Mouse (Mus musculus) right cerebral cortex, postnatal 4 days (tissue): ENCODE results near the gene Arl6.

Source experiments
- DNase-seq: peaks from one replicate; pipeline ENCODE4 v3.0.0-alpha.2; 2022

Gene Arl6

DNA sequence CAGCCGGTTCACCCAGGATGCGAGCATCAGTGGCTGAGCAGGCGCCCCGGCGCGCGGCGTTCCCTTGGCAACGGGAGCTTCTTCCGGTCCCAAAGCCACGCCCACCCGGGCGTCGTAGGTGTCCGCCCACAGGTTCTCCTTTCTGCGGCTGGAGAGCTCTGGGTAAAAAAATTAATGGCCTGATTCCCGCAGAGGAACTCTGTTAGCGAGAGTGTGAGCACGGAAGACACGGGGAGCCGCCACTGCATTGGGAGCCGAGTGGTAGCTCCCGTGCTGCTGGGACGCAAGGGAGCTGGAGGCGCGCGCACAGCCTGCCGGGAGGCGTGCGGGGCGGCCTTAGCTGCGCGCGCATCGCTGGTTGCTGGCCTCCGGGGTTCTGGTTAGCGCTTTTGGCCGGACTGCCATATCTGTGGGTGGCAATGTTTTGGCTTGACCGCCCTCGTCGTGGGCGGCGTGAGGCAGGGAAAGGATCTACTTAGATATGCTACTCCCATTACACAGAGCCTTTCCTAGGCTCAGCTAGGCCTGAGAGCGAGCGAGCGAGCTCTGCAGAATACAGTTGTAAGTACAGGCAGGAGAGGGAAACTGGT lies at the start of gene Arl6:
TSS of gene Arl6 (minus strand) at position 290 of the 590 bp plus-strand sequence.
- DNase-seq: peak; percentile 95

DNA sequence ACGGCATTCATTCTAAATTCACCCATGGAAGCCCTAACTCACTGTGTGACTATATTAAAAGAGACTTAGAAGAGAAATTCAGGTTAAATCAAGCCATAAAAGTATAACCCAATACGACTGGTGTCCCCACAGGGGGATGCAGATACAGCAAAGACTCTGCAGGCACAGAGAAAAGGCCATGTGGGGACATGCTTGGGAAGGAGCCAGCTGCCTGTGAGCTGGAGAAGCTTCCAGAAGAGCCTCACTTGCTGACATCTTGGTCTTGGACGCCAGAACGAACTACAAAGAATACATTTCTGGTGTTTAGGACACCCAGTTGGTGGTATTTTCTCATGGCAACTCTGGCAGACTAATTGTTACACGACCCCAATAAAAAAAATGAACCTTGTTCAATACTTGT lies 45.9 kb upstream of the Arl6 start:
- peak; percentile 27 for DNase-seq

DNA sequence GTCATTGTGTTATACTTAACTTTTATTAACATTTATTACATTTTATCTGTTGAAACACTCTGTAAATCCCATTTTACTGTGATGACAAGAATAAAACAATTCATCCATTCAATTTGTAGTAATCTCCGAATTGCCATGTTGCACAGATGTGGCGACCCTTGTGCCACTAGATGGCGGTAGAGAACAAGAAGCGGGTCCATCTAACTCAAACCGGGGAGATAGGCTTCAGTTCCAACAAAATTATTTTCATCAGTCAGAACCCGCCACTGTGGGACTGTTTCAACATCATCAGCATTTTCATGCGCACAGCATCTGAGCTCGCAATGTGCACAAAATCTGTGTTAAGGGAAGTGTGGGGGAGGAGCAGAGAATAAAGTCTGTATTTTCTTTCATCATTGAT lies 44.2 kb upstream of the Arl6 start:
- peak; percentile 80 for DNase-seq

DNA sequence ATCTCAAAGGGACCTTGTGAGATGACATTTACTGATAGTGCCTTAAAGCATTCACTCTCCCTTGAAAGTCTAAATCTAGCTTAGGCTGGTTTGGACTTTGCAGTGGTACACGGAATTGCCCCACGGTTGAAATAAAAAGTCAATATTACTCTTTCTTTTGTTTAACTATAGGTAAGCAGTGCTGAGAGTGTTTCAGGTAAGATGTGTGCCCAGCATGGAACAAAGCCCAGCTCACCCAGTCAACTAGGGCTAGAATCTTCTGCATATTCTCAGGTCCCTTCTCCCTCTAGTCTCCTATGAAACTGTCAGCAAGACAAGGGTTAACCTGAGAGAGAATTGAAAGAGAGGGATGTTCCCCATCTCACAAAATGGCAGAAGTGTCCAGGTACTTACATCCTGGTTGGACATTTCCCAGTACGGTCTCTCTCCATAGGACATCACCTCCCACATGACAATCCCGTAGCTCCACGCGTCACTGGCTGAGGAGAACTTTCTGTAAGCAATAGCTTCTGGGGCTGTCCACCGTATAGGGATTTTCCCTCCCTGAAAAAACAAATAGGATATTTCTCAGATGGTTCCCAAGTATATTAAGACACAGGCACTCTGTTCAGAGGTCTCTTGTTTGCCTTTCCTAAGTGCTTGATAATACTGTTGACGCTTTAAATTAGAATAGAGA lies 43.2 kb upstream of the Arl6 start:
- DNase-seq: no peak

GRCm38 (mm10) chr16:59666938-59667337 lies 27.7 kb upstream of the Arl6 start:
- DNase-seq: no peak

DNA sequence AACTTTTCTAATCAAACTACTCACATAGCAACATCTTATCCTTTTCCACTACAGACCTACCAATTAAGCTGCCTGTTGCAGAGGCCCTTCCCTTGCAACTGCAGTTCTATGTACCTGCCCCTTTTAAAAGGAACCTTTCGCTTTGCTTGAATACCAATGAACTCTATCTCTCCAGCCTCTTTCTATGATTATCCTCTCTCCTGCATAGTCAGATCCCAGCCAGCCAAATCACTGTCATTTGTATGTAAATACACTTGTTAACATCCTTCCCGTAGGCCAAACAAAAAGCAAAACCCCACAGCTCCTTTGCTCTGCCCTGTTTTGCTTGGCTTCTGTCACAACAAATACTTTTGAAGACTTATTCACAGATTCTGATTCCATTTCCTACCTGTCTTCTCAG lies 4.6 kb upstream of the Arl6 start:
- no peak for DNase-seq

GRCm38 (mm10) chr16:59639985-59640384 lies 794 bp upstream of the Arl6 start:
- no peak for DNase-seq

DNA sequence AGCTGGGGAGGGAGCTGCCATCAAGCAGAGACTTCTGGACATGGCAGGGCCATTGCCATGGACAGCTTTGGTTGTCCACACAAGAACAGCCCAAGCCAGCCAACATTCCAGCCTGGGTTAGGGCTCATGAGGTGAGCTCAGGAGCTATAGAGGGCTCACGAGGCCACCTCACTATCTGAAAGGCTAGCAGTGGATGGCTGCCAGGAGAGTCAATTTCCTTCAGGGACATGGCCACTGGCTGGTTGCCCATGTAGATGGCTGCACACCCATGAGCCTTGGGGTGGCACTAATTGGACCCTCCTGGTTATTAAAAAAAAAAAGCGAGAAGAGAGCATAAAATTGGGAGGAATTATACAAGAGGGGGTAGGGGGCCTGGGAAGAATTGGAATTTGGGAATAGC lies 4.6 kb downstream of the Arl6 start:
- DNase-seq: no peak

GRCm38 (mm10) chr16:59621554-59621953 lies 17.6 kb downstream of the Arl6 start:
- no peak for DNase-seq

GRCm38 (mm10) chr16:59617167-59617566 lies 22.0 kb downstream of the Arl6 start:
- DNase-seq: no peak

GRCm38 (mm10) chr16:59615675-59616074 lies 23.5 kb downstream of the Arl6 start:
- no peak for DNase-seq

DNA sequence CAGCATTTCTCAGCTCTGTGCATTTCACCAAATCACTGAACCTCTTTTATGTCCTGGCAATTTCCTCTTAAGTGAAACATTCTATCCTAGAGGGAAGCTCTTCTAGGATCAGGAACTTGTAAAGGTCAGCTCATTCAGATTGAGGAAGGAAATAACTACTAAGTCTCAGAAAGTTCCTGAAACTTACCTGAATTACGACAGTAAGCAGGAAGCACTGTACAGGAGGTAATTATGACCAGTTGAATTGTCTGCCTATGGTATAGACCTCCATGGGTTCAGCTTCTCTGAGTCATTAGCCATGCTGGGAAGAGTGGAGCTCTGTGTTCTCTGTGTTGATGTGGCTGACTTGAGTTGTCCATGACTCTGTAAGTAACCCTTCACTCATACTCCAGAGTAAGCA lies 28.4 kb downstream of the Arl6 start:
- no peak for DNase-seq

DNA sequence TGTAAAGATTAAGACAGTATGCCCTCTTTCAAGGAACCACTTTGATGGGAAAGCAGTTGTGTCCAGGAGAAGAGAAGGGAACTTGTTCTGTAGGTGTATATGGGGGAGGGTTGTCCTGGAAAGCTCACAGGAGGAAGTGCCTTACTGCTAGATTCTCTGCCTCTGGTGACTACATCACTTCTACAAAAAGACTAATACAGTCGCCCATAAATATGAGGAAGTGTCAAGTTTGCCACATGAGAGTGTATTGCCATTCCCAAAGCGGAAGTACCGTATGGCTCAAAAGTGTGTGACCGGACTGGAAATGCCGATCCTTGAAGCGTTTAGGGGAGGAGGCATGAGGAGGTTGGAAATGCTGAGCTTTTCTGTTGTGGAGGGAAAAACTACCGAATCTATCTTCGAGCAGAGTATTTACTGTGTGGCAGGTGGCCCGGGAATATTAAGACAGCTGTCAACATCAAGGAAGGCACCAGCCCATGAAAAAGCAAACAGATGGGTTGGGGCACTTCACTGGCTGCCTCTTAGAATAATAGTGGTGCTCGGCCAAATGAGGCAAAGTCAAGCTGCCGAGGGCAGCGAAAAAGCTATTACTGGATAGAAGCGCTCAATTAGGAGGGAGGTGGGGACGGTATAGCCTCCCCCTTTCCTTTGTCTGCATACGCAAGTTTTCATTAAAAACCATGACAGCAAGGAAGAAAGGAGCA lies 35.0 kb downstream of the Arl6 start:
- DNase-seq: no peak

- DNase-seq: peak; percentile 57
Observed at GRCm38 (mm10) chr16:59600311-59601251, 38.6 kb downstream of the Arl6 start, which contains the start of gene Crybg3. Crybg3 (minus strand) TSS chr16:59600979.

DNA sequence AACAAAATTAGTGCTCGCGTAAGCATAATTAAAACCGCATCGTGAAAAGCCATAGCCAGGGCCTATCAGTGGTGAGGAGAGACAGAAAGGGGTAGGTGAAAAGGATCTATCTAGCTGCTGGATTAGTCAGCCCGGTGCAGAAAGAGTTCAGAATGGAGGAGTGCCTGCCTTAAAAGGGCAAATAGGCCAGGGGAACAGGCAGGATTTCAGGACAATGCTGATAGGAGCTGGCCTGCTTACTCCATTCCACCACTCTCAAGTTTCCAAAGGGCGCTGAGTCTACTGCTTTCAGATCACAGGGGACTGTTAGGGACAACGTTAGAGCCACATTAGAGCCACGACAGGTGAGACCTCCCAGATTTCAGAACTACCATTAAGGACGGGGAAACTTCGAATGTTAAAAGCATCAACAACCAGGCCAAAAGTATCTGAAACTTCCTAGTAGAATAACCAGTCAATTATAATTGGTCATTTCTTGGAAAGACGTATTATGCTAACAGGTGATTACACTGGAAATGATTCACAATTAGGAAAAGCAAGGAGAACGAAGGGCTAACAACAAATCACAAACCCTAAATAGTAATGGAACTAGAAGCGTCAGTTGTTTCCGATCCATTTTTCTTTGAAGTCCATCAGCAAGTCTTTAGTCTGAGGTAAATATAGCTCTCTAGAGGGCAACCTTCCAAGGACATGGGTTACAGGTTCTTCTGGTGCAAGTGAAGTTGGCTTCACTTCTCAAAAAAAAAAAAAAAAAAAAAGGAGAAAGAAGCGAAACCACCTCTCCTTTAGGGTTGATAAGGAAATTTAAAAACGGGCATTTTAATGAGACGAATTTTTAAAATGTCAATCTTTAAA lies 39.6 kb downstream of the Arl6 start:
- no peak for DNase-seq

GRCm38 (mm10) chr16:59598997-59599396 lies 40.2 kb downstream of the Arl6 start:
- DNase-seq: no peak

DNA sequence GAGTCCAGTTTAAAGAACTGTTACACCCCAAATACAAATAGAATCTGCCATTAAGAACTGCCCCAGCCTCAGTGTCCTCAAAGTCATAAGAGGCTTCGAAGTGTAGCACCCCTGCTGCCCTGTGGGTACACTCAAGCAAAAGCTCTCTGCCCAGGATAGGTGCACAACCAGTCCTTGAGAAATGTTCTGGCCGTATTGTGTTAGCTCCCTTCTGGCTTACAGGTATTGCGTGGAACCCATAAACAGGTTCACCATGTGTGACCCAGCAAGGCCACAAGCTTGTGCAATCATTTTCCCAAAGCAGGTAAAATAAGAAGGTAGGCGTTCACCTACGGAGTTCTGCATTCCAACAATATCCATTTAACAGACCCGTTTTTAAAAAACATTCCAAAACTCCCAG lies 41.9 kb downstream of the Arl6 start:
- no peak for DNase-seq

DNA sequence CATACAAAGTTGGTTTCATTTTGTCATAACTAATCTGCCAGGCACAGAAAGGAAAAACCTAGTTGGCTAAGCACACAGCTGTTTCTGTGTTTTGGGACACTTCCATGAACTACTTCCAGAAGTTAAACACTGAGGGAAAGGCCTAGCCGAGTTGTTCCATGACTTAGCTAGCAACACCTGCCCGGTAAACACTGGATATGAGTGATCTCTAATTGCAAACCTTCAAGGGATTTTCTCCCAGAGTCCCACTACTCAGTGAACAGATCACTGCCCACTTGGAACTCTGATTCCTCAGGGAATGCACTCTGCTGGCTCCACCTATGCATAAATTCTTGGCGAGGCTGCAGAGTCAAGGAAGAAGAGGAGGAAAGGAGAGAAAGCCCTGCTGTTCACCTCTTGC lies 44.5 kb downstream of the Arl6 start:
- DNase-seq: no peak

DNA sequence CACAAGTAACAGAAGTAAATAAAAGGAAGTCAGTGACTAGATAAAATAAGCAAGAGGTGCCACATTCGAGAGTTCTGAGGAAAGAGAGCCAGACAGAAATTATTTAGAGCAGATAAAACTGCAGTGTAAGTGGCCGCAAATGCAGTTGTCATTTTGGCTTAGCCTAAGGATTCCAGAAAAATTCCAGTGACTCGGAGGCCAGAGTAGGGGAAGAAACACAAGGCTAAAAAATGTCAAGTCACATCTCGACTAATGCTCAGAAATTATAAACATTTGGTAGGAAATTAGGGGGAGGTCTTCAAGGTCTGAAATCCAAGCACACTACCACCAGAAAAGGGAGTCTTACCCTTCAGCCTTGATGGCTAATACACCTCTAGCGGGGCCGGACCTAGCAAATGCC lies 48.4 kb downstream of the Arl6 start:
- DNase-seq: no peak

GRCm38 (mm10) chr16:59588351-59589025 lies 50.7 kb downstream of the Arl6 start:
- no peak for DNase-seq

DNA sequence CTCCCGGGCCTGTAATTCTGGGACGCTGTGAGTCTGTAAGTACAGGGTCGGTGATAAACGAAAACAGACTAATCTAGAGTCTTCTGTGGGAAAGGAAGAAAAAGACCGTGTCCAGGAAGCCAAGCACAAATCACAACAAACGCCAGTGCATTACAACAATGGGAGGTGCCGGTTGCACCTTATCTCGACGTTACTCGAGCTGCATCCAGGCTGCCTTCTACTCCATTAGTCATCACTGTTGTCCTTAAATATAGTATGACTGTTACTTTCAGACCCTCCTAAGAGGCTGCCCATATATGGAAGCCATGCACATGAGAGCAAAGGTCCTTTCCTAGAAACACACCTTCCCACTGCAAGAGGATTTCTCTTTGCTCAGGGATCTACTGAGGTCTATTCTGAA lies 51.4 kb downstream of the Arl6 start:
- no peak for DNase-seq

DNA sequence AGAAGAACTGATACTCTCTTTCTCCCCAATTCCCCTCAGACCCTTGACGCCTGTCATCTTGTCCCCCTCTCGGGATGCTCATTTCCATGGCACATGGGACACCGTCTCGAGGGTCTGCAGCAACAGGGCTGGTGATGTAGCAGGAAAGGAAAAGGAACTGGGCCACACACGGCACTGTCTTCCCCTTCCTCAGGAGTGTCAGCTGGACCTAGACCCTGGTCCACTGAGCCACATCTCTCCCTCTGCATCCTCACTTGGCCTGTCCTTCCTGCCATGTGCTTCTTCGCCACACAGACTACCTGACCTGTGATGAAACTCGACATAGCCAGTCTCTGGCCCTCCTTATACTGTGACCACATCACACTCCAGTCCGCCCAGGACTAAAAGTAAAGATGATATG lies 52.3 kb downstream of the Arl6 start:
- no peak for DNase-seq
